Mouse (Mus musculus): ENCODE measurements around the gene Tiam2. TPM values are rescaled to one million over a fixed set of nuclear protein-coding genes. Genes with fewer than 3 reads are reported as not detected.

The Tiam2 gene
- total and polyA plus RNA-seq, 3 experiments = 5.9 to 9.5 (median 9.4) TPM

- no peak for TF ChIP-seq CHD2 (IDR thresholded peaks at IDR 0.05; ENCODE audit: low read length)
- TF ChIP-seq JUND (conservative IDR thresholded peaks at IDR 0.05; ENCODE audit: low read depth, low read length) = no peak
- TF ChIP-seq GABPA (IDR thresholded peaks at IDR 0.05; ENCODE audit: insufficient replicate concordance, low read depth, low read length) = no peak
- TF ChIP-seq ELF1 (IDR thresholded peaks at IDR 0.05; ENCODE audit: low read depth, low read length) = no peak
- TF ChIP-seq USF2 (conservative IDR thresholded peaks at IDR 0.05; ENCODE audit: low read depth, low read length) = no peak
- TF ChIP-seq E2F4 (IDR thresholded peaks at IDR 0.05; ENCODE audit: insufficient replicate concordance, low read depth, low read length) = no peak
- TF ChIP-seq RAD21 (IDR thresholded peaks at IDR 0.05; ENCODE audit: low read depth, low read length) = no peak
- no peak for TF ChIP-seq TCF12 (IDR thresholded peaks at IDR 0.05; ENCODE audit: low read depth, low read length)
- no peak for TF ChIP-seq MXI1 (IDR thresholded peaks at IDR 0.05; ENCODE audit: low read depth, low read length)
- TF ChIP-seq NELFE (IDR thresholded peaks at IDR 0.05; ENCODE audit: low read depth, low read length) = no peak
- no peak for TF ChIP-seq USF1 (IDR thresholded peaks at IDR 0.05; ENCODE audit: low read depth, low read length)
- DNase-seq (ENCODE audit: extremely low read depth) = no peak
- Histone ChIP-seq H3K4me2 (ENCODE audit: insufficient read depth, low read depth, poor library complexity, severe bottlenecking) (no peak overlapping the region), H3K27me3 (replicated peaks) (no peaks in the 10 kb centered on the region), H3K27ac (ENCODE audit: insufficient read depth, low read depth) (no peak overlapping the region), H3K9ac (ENCODE audit: insufficient read depth, low read depth) (no peak overlapping the region), H3K79me2 (replicated peaks; ENCODE audit: control insufficient read depth, extremely low read depth, insufficient read depth, poor library complexity, severe bottlenecking) (no peaks in the 10 kb centered on the region), H3K9me3 (replicated peaks; ENCODE audit: low read length) (no peaks in the 10 kb centered on the region), H3K36me3 (replicated peaks in 1 of 2; ENCODE audit: control insufficient read depth in 1 of 2, insufficient read depth in 1 of 2, low read length in 1 of 2) (peaks cover 41 to 84% of the 10 kb centered on the region in 2 experiments), H3K4me3 (replicated peaks in 1 of 3; ENCODE audit: low read depth in 2 of 3, low read length in 2 of 3, poor library complexity in 1 of 3) (no peak overlapping the region), H3K4me1 (ENCODE audit: control insufficient read depth in 1 of 2, insufficient read depth in 2 of 2) (no peaks in the 10 kb centered on the region)
- in situ Hi-C loops (cut with MboI; ENCODE audit: low pct_ligation_motif_present, low pct_unique_long_range_greater_than_20kb, low sequenced_read_pairs) (no loop called here), dilution Hi-C loops (cut with MboI; ENCODE audit: extremely low pct_ligation_motif_present, extremely low pct_unique_long_range_greater_than_20kb, low sequenced_read_pairs) (no loop called here)
These were observed 190.0 kb downstream of the Tiam2 start for GRCm38 (mm10) chr17:3516406-3516805.

- Histone ChIP-seq H3K9ac (ENCODE audit: insufficient read depth, low read depth) (no peak overlapping the region), H3K79me2 (replicated peaks; ENCODE audit: control insufficient read depth, extremely low read depth, insufficient read depth, poor library complexity, severe bottlenecking) (no peaks in the 10 kb centered on the region), H3K36me3 (replicated peaks in 1 of 2; ENCODE audit: control insufficient read depth in 1 of 2, insufficient read depth in 1 of 2, low read length in 1 of 2) (peaks cover 28 to 80% of the 10 kb centered on the region in 2 experiments), H3K4me2 (ENCODE audit: insufficient read depth, low read depth, poor library complexity, severe bottlenecking) (no peak overlapping the region), H3K27ac (ENCODE audit: insufficient read depth, low read depth) (no peak overlapping the region), H3K4me3 (replicated peaks in 1 of 3; ENCODE audit: low read depth in 2 of 3, low read length in 2 of 3, poor library complexity in 1 of 3) (no peak overlapping the region), H3K4me1 (ENCODE audit: control insufficient read depth in 1 of 2, insufficient read depth in 2 of 2) (no peaks in the 10 kb centered on the region), H3K9me3 (replicated peaks; ENCODE audit: low read length) (no peaks in the 10 kb centered on the region), H3K27me3 (replicated peaks) (no peaks in the 10 kb centered on the region)
- in situ Hi-C loops (cut with MboI; ENCODE audit: low pct_ligation_motif_present, low pct_unique_long_range_greater_than_20kb, low sequenced_read_pairs) (no loop called here), dilution Hi-C loops (cut with MboI; ENCODE audit: extremely low pct_ligation_motif_present, extremely low pct_unique_long_range_greater_than_20kb, low sequenced_read_pairs) (no loop called here)
- TF ChIP-seq CTCF (conservative IDR thresholded peaks at IDR 0.05 in 1 of 2, IDR thresholded peaks at IDR 0.05 in 1 of 2; ENCODE audit: low read depth in 2 of 2, low read length in 2 of 2) (no peak), JUN (IDR thresholded peaks at IDR 0.05; ENCODE audit: insufficient read depth, low read depth, low read length) (no peak), RCOR1 (conservative IDR thresholded peaks at IDR 0.05; ENCODE audit: low read depth, low read length) (no peak), GABPA (IDR thresholded peaks at IDR 0.05; ENCODE audit: insufficient replicate concordance, low read depth, low read length) (no peak), TBP (conservative IDR thresholded peaks at IDR 0.05; ENCODE audit: low read depth, low read length) (no peak), SMC3 (IDR thresholded peaks at IDR 0.05; ENCODE audit: low read depth, low read length) (no peak), POLR2AphosphoS2 (IDR thresholded peaks at IDR 0.05; ENCODE audit: low read depth, low read length) (no peak), MEF2A (IDR thresholded peaks at IDR 0.05; ENCODE audit: borderline replicate concordance, low read depth, low read length) (no peak), POLR2A (IDR thresholded peaks at IDR 0.05; ENCODE audit: low read depth, low read length) (no peak), UBTF (IDR thresholded peaks at IDR 0.05; ENCODE audit: low read depth, low read length) (no peak), IRF4 (IDR thresholded peaks at IDR 0.05; ENCODE audit: low read depth, low read length) (no peak), MYC (IDR thresholded peaks at IDR 0.05; ENCODE audit: low read depth, low read length) (no peak), CHD1 (IDR thresholded peaks at IDR 0.05; ENCODE audit: low read depth, low read length) (no peak), ZC3H11A (IDR thresholded peaks at IDR 0.05; ENCODE audit: low read depth, low read length) (no peak), PAX5 (IDR thresholded peaks at IDR 0.05; ENCODE audit: low read length) (no peak), NELFE (IDR thresholded peaks at IDR 0.05; ENCODE audit: low read depth, low read length) (no peak), BHLHE40 (IDR thresholded peaks at IDR 0.05; ENCODE audit: low read depth, low read length) (no peak), USF1 (IDR thresholded peaks at IDR 0.05; ENCODE audit: low read depth, low read length) (no peak), ZMIZ1 (IDR thresholded peaks at IDR 0.05; ENCODE audit: low read depth, low read length) (no peak), TCF12 (IDR thresholded peaks at IDR 0.05; ENCODE audit: low read depth, low read length) (no peak)
- DNase-seq (ENCODE audit: extremely low read depth) = no peak
These were observed 194.0 kb downstream of the Tiam2 start for GRCm38 (mm10) chr17:3520344-3520743.
